Mouse (Mus musculus) kidney, postnatal 0 days (tissue): ENCODE data around the gene Alcam. TPM values are rescaled to one million over a fixed set of nuclear protein-coding genes. Genes with fewer than 3 reads are reported as not detected.

Experiments
- ATAC-seq: fragments of 200-750 bp; cut with Nextera tagmentation; replicated peaks from 2 replicates; pipeline ENCODE4 v1.8.0; 2017; ENCODE audit warnings: low read depth, moderate number of reproducible peaks, moderate TSS enrichment, moderate library complexity; ENCODE audit not compliant: low FRiP score
- DNase-seq: peaks from one replicate; pipeline ENCODE4 v3.0.0-alpha.2; 2016; ENCODE audit warnings: low spot score
- H3K27ac ChIP-seq: fragments of 300-500 bp; sonication (generic); 2 replicates; pipeline ENCODE4 v1.5.1; 2014; ENCODE audit warnings: mild to moderate bottlenecking
- H3K27me3 ChIP-seq: fragments of 300-500 bp; sonication (generic); 2 replicates; pipeline ENCODE4 v1.6.1; 2014; ENCODE audit warnings: low read length, mixed read lengths; ENCODE audit not compliant: insufficient read depth
- H3K36me3 ChIP-seq: fragments of 300-500 bp; sonication (generic); 2 replicates; pipeline ENCODE4 v1.6.1; 2014; ENCODE audit warnings: low read length, mixed read lengths; ENCODE audit not compliant: insufficient read depth
- H3K4me1 ChIP-seq: fragments of 300-500 bp; sonication (generic); replicated peaks from 2 replicates; pipeline ENCODE4 v1.6.1; 2014; ENCODE audit warnings: antibody characterized with exemption, low read length, mixed read lengths; ENCODE audit not compliant: insufficient read depth
- H3K4me2 ChIP-seq: fragments of 300-500 bp; sonication (generic); 2 replicates; pipeline ENCODE4 v1.6.1; 2014; ENCODE audit warnings: mild to moderate bottlenecking, low read length, moderate library complexity, mixed read lengths
- H3K4me3 ChIP-seq: fragments of 300-500 bp; sonication (generic); replicated peaks from 2 replicates; pipeline ENCODE4 v1.5.1; 2014; ENCODE audit warnings: low read depth, low read length
- H3K9ac ChIP-seq: fragments of 300-500 bp; sonication (generic); 2 replicates; pipeline ENCODE4 v1.6.1; 2014; ENCODE audit warnings: low read depth, low read length
- H3K9me3 ChIP-seq: fragments of 300-500 bp; sonication (generic); replicated peaks from 2 replicates; pipeline ENCODE4 v1.6.1; 2016; ENCODE audit warnings: low read length, inconsistent platforms, mixed read lengths
- CTCF ChIP-seq: IDR thresholded peaks from 2 replicates; pipeline ENCODE4 v1.5.1; 2016; ENCODE audit warnings: antibody characterized with exemption, low read depth, mild to moderate bottlenecking, moderate library complexity
- WGBS: fragments of 180-500 bp; shearing (Covaris S2); extraction: QIAGEN DNeasy Blood & Tissue Kit; methylation state at CpG from one replicate; pipeline ENCODE4 v1.1.7; 2014; 5-methylcytosine and 5-hydroxymethylcytosine counted together
- polyA plus RNA-seq: library from polyadenylated mRNA; unstranded; fragments of >200 nt; fragmentation: Nextera tagmentation; extraction: Ambion mirVana; gene quantifications from 2 replicates; pipeline ENCODE4 v1.2.1, GENCODE M21; 2015

Alcam gene
- polyA plus RNA-seq, 1 experiment from 2014 or later, result 61.7 TPM

GRCm38 (mm10) chr16:52443635-52444505, 10.0 kb downstream of the Alcam start:
- WGBS, result 50% methylated on average over 9 of the region's 9 CpGs

GRCm38 (mm10) chr16:52443055-52443454, 10.8 kb downstream of the Alcam start:
- WGBS, result 78% methylated on average over 1 of the region's 1 CpGs
- no peaks in the 10 kb centered on the region for H3K9me3 ChIP-seq
- H3K9ac ChIP-seq, result no peak overlapping the region
- H3K4me2 ChIP-seq, result no peak overlapping the region
- H3K36me3 ChIP-seq, result no peaks in the 10 kb centered on the region
- H3K4me3 ChIP-seq, result no peak overlapping the region
- ATAC-seq, result no peak
- no peak for TF ChIP-seq CTCF
- no peaks in the 10 kb centered on the region for H3K27me3 ChIP-seq
- DNase-seq, result no peak
- H3K27ac ChIP-seq, result no peak overlapping the region
- no peaks in the 10 kb centered on the region for H3K4me1 ChIP-seq

More at GRCm38 (mm10) chr16:52443635-52444505, 10.0 kb downstream of the Alcam start:
- no peaks in the 10 kb centered on the region for H3K9me3 ChIP-seq
- H3K4me2 ChIP-seq, result no peak overlapping the region
- TF ChIP-seq CTCF, result no peak
- DNase-seq, result no peak
- no peaks in the 10 kb centered on the region for H3K4me1 ChIP-seq
- no peaks in the 10 kb centered on the region for H3K36me3 ChIP-seq
- no peaks in the 10 kb centered on the region for H3K27me3 ChIP-seq
- no peak for ATAC-seq
- H3K9ac ChIP-seq, result no peak overlapping the region
- no peak overlapping the region for H3K4me3 ChIP-seq
- H3K27ac ChIP-seq, result no peak overlapping the region

- Histone ChIP-seq H3K4me2 (no peak overlapping the region), H3K4me1 (no peaks in the 10 kb centered on the region), H3K9ac (no peak overlapping the region), H3K4me3 (no peak overlapping the region), H3K36me3 (no peaks in the 10 kb centered on the region), H3K27me3 (no peaks in the 10 kb centered on the region), H3K9me3 (no peaks in the 10 kb centered on the region), H3K27ac (no peak overlapping the region)
- DNase-seq (no peak), ATAC-seq (no peak)
- no peak for TF ChIP-seq CTCF
These were observed 14.3 kb downstream of the Alcam start for GRCm38 (mm10) chr16:52439600-52439999.

GRCm38 (mm10) chr16:52439007-52439406, 14.9 kb downstream of the Alcam start:
- Histone ChIP-seq H3K27ac (no peak overlapping the region), H3K27me3 (no peaks in the 10 kb centered on the region), H3K4me3 (no peak overlapping the region), H3K36me3 (no peaks in the 10 kb centered on the region), H3K9me3 (no peaks in the 10 kb centered on the region), H3K9ac (no peak overlapping the region), H3K4me1 (no peaks in the 10 kb centered on the region), H3K4me2 (no peak overlapping the region)
- ATAC-seq (no peak), DNase-seq (no peak)
- 62% methylated on average over 6 of the region's 6 CpGs for WGBS
- TF ChIP-seq CTCF, result no peak

GRCm38 (mm10) chr16:52438216-52438904, 15.5 kb downstream of the Alcam start:
- no peak for ATAC-seq
- no peak overlapping the region for H3K27ac ChIP-seq

GRCm38 (mm10) chr16:52433189-52433588, 20.7 kb downstream of the Alcam start:
- ATAC-seq, result peak; percentile 71
- DNase-seq, result peak; percentile 31

More at GRCm38 (mm10) chr16:52438216-52438904, 15.5 kb downstream of the Alcam start:
- H3K4me3 ChIP-seq, result no peak overlapping the region
- H3K36me3 ChIP-seq, result no peaks in the 10 kb centered on the region
- H3K27me3 ChIP-seq, result no peaks in the 10 kb centered on the region
- 29% methylated on average over 6 of the region's 6 CpGs for WGBS
- H3K9me3 ChIP-seq, result no peaks in the 10 kb centered on the region
- H3K4me2 ChIP-seq, result no peak overlapping the region
- H3K9ac ChIP-seq, result no peak overlapping the region
- peak; percentile 77 for DNase-seq
- H3K4me1 ChIP-seq, result no peaks in the 10 kb centered on the region
- no peak for TF ChIP-seq CTCF

More at GRCm38 (mm10) chr16:52433189-52433588, 20.7 kb downstream of the Alcam start:
- Histone ChIP-seq H3K27ac (peak overlapping the region; percentile 8; the same call in 1 of the 2 replicates), H3K4me3 (no peak overlapping the region), H3K27me3 (no peaks in the 10 kb centered on the region), H3K36me3 (no peaks in the 10 kb centered on the region), H3K4me2 (no peak overlapping the region), H3K4me1 (no peaks in the 10 kb centered on the region), H3K9me3 (no peaks in the 10 kb centered on the region), H3K9ac (no peak overlapping the region)
- 39% methylated on average over 11 of the region's 11 CpGs for WGBS
- TF ChIP-seq CTCF, result no peak
